Mouse (Mus musculus): Measurements from ENCODE around the gene Pms1.

GRCm38 (mm10) chr1:53186301-53186700 lies 110.5 kb downstream of the Pms1 start:
- no peak for TF ChIP-seq CTCF (IDR thresholded peaks at IDR 0.05; ENCODE audit: control insufficient read depth, insufficient read depth, insufficient read length)
- no peak for TF ChIP-seq MYOD1 (IDR thresholded peaks at IDR 0.05; ENCODE audit: control insufficient read depth, insufficient read length, low read depth)
- TF ChIP-seq USF1 (IDR thresholded peaks at IDR 0.05; ENCODE audit: low read depth): no peak
- TF ChIP-seq CEBPB (IDR thresholded peaks at IDR 0.05; ENCODE audit: low read depth): no peak
- no peak for TF ChIP-seq MAX (IDR thresholded peaks at IDR 0.05)
- TF ChIP-seq FOSL1 (IDR thresholded peaks at IDR 0.05; ENCODE audit: insufficient read depth, low read length, poor library complexity, severe bottlenecking): no peak
- no peak for TF ChIP-seq MYOG (IDR thresholded peaks at IDR 0.05; ENCODE audit: control insufficient read depth, extremely low read depth, insufficient read length)
